Mouse (Mus musculus): ENCODE measurements around the gene Eif3k. TPM values are rescaled to one million over a fixed set of nuclear protein-coding genes. Genes with fewer than 3 reads are reported as not detected.

Eif3k gene
- total RNA-seq, 4 experiments from 2014 or later, result 130 to 143 (median 134) TPM

DNA sequence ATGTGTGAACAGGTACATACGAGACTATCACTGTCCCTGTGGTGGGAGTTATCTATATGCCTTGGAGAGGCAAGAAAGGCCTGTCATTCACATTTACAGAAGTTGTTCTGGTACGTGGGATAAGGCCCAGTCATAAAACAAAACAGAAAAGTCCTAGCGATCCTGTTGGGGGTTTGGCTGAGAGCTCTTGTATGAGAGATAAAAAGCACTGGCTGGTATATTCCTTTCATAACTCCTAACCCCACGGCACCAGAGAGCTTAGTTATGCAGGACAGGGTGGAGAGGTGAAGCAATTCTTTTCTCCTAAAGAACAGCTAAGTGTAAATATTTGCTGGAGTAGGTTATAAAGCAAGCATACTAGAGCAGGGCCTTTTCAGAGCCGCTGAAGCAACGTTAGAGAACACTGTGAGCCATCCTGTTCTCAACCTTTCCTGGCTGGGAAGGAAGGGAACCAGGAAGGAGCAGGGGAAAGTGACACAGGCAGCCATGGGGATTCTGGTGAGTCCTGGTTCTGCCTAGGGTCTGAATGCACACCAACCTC is 22.1 kb downstream of the Eif3k start:
- DNase-seq (ENCODE audit: low spot score in 2 of 2), result no peak

DNA sequence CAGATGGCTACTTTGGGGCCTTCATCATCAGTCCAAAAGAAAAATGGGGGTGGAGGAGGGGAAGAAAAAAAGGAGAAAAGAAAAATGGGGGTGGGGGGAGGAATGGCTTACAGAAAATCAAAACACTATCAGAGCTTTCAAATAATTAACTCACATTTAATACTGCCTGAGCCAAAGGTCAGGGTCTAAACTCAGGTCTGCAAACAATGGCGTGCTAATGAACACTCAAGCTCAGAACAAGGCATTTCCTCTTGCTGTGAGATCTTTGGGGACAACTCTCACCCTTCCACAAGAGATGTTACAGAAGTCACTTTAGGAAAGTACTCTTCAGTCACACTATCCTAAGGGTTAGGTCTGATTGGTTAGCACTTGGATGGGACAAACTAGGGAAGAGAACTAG is 22.9 kb downstream of the Eif3k start:
- DNase-seq (ENCODE audit: low spot score in 2 of 2), result no peak

DNA sequence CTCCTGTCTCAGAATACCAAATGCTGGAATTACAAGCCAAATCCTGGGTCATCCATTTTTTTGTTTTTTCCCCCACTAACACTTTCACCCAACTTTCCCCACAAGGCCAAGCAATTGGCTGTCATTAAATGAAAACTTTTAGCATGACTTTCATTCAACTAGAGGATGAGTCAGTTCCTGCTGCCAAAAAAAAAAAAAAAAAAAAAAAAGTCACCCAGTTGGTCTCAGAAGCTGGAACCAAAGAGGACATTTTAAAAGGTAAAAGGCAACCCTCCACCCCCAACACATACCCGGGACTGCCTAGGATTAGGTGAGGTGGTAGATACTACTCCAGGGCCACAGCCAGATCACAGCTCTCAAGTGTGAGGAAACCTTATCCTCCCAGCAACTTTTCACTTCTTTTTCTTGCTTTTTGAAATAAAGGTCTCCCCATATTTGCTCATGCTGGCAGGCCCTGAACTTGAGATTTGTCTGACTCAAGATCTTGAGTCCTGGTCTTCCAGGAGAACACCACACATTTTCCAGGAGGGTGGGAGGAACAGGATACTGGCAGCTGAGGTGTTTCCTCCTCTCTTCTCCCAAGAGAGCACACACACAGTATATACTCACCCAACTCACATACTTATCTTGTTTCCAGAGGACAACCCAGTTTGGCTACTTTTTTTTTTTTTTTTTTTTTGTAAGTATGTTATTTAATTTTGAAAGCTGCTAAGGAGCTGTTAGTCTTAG is 23.5 kb downstream of the Eif3k start:
- no peak for DNase-seq (ENCODE audit: low spot score in 2 of 2)

DNA sequence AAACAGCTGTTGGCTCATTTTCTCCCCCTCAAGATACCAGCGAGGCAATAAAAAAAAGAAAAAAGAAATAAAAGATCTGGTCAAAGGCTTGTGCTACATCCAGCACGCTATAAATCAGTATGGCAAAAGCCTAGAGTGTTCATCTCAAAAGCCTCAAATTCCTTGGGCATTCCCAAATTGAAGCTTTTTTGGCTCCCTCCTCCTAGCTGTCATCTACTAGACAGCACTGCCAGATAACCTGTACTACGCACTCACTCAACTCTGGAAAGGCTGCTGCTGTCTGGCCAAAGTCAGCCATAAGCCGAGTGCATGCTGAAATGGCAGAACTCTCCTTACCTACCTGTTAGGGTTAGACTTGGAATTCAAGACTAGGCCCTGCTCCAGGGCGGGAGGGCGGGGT is 24.4 kb downstream of the Eif3k start:
- DNase-seq (ENCODE audit: low spot score in 2 of 2), result no peak

DNA sequence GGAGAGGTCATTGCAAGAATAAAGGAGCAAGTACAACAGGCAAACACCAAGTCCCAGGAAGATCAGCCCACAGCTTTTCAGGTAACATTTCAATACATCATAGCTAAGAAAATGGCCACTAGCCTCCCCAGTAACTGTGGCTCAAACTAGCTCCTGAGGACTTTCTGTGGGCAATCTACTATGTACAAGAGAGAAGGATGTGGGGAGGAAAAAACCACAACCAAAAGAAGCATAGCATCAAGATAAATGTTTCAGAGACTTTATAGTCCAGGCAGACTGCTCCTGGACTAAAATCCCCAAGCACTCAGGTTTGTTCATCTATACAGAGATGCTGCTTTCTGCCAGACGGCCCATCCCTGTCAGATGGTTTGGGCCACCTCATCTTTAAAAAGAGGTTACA is 25.4 kb downstream of the Eif3k start:
- no peak for DNase-seq (ENCODE audit: low spot score in 2 of 2)

DNA sequence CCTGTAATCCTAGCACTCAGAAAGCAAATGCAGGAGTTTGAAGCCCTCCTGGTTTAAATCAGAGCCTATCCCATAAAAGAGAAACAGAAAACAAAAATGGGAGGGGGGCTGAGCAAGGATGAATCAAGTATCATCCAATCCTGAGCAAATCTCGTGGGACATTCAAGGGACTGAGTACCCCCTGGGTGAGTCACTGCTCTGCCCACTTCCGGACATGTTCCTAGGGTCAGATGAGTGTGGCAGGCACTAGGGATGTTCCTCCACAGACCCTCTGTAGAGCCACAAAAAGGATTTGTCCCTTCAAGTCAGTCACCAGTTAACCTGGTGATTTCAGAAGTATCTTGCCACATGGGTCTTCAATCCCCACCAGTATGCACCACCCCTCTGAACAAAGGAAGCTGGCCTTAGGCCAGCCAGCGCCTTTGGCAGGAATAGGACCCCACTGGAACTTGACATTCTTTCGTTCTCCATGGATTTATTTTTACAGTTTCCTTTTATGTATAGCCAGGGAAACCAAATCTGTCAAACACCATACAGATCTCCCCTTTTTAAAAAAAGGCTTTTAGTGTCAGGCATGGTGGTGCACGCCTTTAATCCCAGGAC is 26.3 kb downstream of the Eif3k start:
- no peak for DNase-seq (ENCODE audit: low spot score in 2 of 2)

DNA sequence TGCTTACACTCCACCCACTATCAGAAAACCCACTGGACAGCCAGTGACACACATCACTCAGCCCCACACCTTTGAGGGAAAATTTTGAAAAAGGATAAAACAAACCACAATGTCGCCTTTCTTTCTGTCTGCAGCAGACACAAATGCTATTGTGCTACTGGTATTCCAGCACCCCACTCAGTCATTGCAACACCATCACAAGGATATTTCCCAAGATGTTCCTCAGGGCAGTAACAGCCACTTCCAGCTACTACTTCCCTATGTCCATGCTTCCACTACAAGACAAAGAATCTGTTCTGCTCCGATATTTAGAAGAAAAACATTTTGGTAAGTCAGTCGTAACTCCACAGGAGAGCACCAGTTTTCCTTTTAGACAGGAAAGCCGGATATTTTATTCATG is 26.9 kb downstream of the Eif3k start:
- no peak for DNase-seq (ENCODE audit: low spot score in 2 of 2)

DNA sequence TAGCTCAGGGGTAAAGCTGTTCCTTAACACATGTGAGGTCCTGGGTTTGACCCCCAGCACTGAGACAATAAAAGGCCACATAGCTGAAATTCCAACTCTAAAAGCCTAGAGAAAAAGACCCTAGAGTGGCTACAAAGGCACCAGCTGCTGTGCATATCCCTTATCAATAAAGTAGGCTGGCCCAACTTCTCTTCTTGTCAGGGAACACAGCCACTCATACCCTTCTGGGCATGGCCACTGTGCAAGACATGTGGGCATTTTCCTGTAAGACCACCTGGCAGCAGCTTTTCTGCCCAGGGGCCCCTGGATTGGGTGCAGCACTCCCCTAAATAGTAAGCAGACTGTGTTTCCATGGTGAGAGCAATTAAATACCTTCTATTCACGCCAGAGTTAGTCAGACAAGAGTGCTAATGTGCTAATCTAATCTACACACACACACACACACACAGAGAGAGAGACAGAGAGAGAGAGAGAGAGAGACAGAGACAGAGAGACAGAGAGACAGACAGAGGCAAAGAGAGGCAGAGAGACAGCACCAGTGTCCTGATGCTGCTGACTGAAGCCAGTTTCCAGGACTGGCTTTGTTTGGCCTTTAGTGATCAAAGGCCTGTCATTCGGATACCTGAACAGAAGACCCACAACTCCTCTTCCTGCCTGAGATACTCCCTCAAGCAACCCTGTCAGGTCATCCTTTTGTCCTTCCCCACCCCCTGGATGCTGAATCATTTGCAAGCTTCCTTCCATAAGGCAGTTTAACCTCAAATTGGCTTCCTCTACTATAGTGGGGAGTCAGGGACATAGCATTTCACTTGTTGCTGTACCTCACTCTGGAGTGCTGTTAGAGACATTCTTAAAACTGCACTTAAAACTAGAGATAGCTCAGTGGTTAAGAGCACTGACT is 27.9 kb downstream of the Eif3k start:
- DNase-seq (ENCODE audit: low spot score in 2 of 2), result no peak

DNA sequence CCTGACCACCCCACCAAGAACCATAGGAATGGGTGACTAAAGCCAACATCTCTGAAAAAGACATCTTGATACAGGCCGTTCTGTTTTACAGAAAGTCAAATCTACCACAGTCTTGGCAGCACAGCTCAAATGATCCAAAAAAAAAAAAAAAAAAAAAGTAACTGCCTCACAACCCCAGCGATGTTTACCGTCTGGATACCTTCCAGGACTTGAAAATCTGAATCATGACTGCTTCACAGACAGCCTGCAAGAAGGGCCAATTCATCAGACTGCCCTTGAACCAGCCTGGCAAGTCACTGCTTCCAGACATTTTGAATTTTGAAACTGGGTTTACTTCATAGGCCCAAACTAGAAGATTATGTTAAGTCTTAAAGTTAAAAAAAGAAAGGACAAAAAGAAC is 28.9 kb downstream of the Eif3k start:
- no peak for DNase-seq (ENCODE audit: low spot score in 2 of 2)

DNA sequence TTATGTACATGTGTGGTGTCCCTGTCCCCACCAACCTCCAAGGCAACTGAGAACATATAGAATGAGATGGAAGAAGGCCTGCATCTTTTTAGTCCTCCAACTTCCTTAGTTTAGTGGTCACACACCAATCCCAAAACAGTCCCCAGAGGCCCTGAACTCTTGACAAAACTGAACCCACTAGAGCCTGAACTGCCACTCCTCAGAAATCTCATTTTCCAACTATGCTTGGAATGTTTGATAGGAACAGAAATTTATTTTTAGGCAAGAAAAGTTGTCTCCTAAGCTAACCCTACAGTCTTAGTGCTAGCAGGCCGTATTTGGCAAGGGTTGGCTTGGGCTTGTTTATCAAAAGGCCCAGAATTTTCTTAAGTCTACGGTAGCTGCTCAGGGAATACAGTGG is 29.9 kb downstream of the Eif3k start:
- DNase-seq (ENCODE audit: low spot score in 2 of 2), result no peak

DNA sequence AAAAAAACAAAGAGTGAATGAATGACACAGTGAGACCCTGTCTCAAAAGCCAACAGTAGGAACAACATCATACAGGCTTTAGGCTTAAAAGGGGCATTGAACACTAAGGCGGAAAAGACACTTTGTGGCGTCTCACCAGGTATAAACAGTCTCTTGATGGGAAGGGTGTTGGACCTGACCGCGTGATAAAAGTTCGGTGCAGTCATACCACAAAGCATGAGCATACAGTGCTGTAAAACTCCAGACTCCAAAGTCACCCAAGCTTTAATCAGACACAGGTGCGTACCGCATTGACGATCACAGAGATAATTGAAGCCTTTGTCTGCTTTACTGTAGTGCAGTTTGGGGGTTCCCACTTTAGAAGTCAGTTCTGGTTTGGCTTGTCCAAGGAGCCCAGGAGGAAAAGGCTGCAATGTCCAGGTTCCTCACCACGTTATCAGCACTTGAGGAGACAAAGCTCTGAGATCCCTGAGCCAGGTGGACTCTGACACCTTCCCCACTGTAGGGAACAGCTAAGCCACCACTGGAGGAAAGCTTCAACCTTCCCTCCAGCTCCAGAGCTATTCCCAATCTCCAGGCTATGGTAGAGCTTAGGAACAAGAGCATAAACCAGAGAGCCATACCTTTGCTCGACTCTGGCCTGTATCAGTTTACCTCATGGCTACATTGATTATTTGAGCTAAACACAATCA is 31.2 kb downstream of the Eif3k start:
- no peak for DNase-seq (ENCODE audit: low spot score in 2 of 2)

DNA sequence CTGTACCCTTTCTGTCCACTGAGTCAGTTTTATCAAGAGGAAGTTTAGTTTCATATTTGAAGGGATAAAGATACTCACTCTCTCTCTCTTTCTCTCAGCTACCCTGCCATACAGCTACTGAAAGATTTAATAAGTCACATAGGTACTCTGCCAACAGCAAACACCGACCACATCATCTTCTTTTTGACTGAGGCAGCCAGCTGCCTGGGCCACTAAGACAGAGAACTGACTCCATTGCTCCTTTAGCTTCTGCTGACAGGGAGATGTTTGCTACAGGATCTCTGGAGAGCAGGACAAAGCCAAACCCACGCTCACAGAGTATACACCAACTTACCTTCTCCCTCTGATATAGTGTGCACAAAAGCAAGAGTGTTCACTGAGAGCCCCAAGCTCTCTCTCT is 32.4 kb downstream of the Eif3k start:
- no peak for DNase-seq (ENCODE audit: low spot score in 2 of 2)

DNA sequence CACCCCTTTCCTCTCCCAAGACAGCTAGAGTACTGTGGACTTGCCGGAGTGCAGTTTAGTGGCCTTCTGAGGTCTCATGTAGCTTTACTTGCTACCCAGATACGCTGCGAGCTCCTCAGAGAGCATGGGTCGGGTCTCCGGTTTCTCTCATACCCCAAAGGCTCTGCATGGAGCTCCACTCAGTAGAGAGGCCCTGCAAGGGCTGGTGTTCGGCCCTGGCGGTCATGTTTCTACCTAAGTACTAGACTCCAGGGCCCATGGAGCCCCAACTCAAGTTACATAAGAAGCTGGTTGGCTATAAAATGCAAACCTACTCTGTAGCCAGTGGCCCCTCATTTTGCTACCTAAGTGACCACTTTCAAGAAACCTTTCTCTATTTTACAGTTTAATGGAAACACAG is 32.9 kb downstream of the Eif3k start:
- no peak for DNase-seq (ENCODE audit: low spot score in 2 of 2)

DNA sequence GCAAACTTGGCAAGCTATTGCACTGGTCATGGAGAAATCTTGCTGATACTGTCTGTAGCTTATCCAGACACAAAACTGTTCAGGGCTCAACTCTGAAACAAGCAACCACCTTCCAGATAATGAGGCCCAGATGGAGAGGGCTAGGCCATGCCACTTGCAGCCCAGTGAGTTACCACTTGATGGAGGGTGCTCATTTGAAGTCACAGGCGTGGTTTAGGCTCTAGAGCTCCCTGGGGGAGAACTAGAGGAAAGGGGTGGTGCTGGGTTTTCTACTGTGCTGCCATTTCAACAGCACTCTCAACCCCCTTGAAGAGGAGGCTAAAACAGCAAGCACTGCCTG is 35.4 kb downstream of the Eif3k start:
- no peak for DNase-seq (ENCODE audit: low spot score in 2 of 2)

DNA sequence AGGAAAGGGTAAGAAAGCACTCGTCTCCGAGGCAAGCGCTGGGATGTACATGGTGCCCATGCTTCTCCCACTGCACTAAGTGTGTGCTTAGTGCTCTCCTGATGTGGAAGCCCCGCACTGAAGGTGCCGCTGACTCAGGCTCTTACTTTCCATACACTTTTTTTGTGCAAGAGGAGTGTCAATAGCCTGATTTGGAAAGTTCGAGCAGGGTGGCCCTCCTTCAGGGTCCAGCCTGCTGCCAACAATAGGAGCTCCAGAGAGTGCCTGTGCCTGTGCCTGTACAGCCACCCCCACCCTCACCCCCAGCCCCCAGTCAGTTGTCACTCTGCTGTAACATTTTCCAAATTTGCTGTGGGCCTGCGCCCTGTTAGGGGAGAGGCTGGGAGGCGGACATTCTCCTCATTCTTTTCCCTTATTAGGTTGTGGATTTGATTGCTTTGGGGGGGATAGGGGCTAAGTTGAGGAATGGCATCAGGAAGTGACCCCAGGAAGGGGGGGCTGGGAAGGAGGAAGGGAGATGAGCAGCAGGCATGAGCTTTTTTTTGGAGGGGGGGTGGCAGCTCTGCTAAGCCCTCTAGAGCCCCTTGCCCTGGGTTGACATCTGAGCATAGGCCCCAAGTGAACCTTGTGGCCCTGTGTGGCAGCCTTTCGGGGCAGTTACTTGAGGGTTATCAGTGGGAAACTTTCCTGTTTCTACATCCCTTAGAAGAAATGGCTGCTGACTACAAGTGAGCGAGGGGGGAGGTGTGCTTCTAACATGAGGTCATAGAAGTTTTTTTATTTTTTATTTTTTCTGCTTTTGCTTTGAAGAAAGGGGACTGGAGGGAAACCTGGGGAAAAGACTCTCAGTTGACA is 36.0 kb downstream of the Eif3k start:
- DNase-seq (ENCODE audit: low spot score in 2 of 2), result no peak

DNA sequence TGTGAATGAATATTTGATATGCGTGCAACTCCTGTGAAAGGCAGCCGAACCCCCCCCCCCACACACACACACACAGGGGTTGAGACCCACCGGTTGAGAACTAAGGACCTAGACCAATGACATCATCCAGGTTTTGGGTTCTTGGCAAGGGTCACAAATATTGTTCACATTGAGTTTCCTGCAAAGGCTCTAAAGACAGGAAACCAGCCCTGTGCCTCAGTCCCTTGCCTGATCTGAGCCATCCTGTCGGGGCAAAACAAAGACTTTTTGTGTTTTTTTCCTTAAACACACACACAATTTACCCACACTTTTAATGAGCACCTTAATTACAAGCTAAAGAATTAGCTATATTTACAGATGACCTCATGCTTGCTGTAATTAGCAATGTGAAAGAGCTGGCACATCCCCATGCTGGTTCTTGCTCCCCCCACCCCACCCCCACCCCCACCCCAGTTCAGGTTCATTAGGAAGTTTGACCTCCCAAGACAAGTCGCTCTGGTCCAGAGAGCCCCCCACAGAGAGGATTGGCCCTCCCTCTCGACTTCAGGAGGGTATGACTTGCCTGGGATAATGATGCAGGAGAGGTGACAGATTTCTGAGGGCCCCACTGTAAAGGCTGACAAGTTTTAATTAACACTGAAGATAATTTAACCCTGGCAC is 36.8 kb downstream of the Eif3k start:
- no peak for DNase-seq (ENCODE audit: low spot score in 2 of 2)

DNA sequence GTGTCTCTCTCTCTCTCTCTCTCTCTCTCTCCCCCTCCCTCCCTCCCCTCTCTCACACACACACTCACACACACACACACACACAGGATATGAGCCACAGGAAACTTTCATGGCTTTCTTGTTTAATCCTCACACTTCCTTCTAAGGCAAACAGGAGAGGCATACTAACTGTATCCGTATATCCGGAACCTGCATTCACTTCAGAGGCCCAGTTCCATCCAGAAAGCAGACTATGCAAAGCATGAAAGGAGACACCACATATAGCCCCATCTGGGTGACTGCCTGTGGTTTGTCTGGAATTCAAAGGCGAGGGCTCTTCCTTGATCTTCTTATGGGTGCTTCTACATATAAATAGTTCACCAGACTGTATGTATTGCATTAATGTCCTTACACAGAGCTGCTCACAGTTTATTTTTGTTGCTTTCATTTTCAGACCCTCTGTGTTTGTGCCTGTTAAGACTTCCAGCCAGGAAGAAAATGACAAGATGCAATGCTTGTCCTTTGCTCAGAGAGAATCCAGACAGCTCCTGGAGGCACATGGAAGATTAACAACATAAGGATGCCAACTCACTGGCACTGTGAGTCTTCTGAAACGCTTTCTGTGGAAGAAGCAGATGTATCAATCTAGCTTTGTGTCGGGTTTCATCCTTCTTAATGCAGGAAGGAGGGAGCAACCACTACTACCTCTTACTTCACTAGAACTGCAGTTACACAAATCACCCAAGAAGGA is 38.0 kb downstream of the Eif3k start:
- no peak for DNase-seq (ENCODE audit: low spot score in 2 of 2)

DNA sequence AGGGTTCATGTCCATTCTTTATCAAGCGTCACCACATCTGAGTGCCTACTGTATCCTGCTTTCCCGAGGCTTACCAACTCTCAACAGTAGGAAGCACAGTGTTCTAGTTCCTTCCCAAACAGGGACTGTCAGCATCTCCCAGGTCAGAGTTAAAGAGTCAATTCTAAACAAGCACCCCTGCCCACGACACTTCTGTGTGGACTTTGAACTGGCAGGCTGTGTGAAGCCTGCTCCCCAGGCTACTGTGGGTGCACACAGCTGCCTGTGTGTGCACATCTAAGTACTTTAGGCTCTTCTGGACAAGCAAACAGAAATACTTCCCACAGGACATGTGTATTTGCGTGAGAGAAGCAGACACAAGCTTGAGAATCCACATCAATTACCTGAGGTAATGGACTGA is 40.1 kb downstream of the Eif3k start:
- no peak for DNase-seq (ENCODE audit: low spot score in 2 of 2)

DNA sequence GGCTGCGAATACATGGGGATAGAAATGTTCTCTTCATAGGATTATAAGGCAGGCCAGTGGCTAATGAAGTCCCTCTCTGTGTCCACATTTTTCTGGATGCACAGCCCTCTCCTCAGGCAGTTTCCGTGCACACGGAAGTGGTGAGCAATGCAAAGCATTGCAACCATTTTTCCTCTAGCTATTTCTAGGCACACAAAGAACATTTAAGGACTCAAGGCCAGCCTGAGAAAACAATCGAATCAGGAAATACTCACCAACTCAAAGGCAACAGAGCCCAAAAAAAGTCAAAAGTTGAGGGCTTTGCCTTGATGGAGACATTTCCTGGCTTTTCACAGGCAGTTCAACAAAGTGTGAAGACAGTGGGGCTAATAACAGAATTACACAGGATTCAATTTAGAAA is 40.5 kb downstream of the Eif3k start:
- no peak for DNase-seq (ENCODE audit: low spot score in 2 of 2)

All from gastrocnemius, adult 8-10 months (tissue).